Mouse (Mus musculus) thymus, adult 2 months (tissue): ENCODE measurements around the gene Cyp20a1. TPM values are rescaled to one million over a fixed set of nuclear protein-coding genes. Genes with fewer than 3 reads are reported as not detected.

Experiments used
- DNase-seq: peaks from one replicate; pipeline ENCODE4 v3.0.0; 2021
- H3K27ac ChIP-seq: fragments of 200-500 bp; 2 replicates; pipeline ENCODE4 v1.5.1; 2012; ENCODE audit warnings: low read length, control low read depth; ENCODE audit not compliant: control insufficient read depth, insufficient read depth
- H3K27me3 ChIP-seq: fragments of 200-500 bp; 2 replicates; pipeline ENCODE4 v1.6.1; 2012; ENCODE audit warnings: mild to moderate bottlenecking, low read length, moderate library complexity, mixed read lengths; ENCODE audit not compliant: control insufficient read depth, insufficient read depth
- H3K36me3 ChIP-seq: fragments of 200-500 bp; 2 replicates; pipeline ENCODE4 v1.6.1; 2012; ENCODE audit warnings: mild to moderate bottlenecking, low read length, moderate library complexity; ENCODE audit not compliant: control insufficient read depth, insufficient read depth
- H3K4me1 ChIP-seq: fragments of 200-500 bp; replicated peaks from 2 replicates; pipeline ENCODE4 v1.6.1; 2012; ENCODE audit warnings: low read length; ENCODE audit not compliant: control insufficient read depth, insufficient read depth
- H3K4me3 ChIP-seq: fragments of 200-500 bp; 2 replicates; pipeline ENCODE4 v1.5.1; 2012; ENCODE audit warnings: mild to moderate bottlenecking, low read length, control low read depth, moderate library complexity; ENCODE audit not compliant: control insufficient read depth, insufficient read depth
- CTCF ChIP-seq: fragments of 200-500 bp; IDR thresholded peaks from 2 replicates; pipeline ENCODE4 v1.5.1; 2012; ENCODE audit warnings: mild to moderate bottlenecking, control low read depth, low read length, moderate library complexity, borderline replicate concordance; ENCODE audit not compliant: control insufficient read depth, poor library complexity, insufficient read depth; ENCODE audit errors: extremely low read depth
- POLR2A ChIP-seq: fragments of 200-500 bp; IDR thresholded peaks from 2 replicates; pipeline ENCODE4 v1.6.1; 2012; ENCODE audit warnings: mild to moderate bottlenecking, low read length, control low read depth, moderate library complexity; ENCODE audit not compliant: control insufficient read depth, poor library complexity, insufficient read depth; ENCODE audit errors: extremely low read depth
- WGBS: fragments of 180-500 bp; shearing (Covaris S2); methylation state at CpG from one replicate; pipeline ENCODE4 v1.1.7; 2018; 5-methylcytosine and 5-hydroxymethylcytosine counted together
- polyA plus RNA-seq: library from polyadenylated mRNA; depleted of rRNA; stranded (reverse); fragments of >200 nt; gene quantifications from 2 replicates; pipeline ENCODE4 v1.2.3, GENCODE M21; 2012; rRNA removed

Cyp20a1 gene
- polyA plus RNA-seq, 1 experiment: 2.4 TPM

- no peak overlapping the region for H3K27ac ChIP-seq
- no peak for DNase-seq
- no peak overlapping the region for H3K4me3 ChIP-seq
- 85% methylated on average over 1 of the region's 1 CpGs for WGBS
- no peaks in the 10 kb centered on the region for H3K36me3 ChIP-seq
- H3K27me3 ChIP-seq: no peaks in the 10 kb centered on the region
- TF ChIP-seq POLR2A: no peak
- TF ChIP-seq CTCF: no peak
- H3K4me1 ChIP-seq: no peaks in the 10 kb centered on the region
Observed at GRCm38 (mm10) chr1:60432497-60432896, 89.4 kb downstream of the Cyp20a1 start.

Other genes with a start within 250 kb of the Cyp20a1 start
- gene Carf, start 245.1 kb upstream of the Cyp20a1 start, polyA plus RNA-seq: 4.7 and 4.8 TPM in 2 replicates
- gene Wdr12, start 244.7 kb upstream of the Cyp20a1 start, polyA plus RNA-seq: 21.9 and 24.2 TPM in 2 replicates
- 1.3 and 1.7 TPM in 2 replicates for gene Nbeal1, start 162.7 kb upstream of the Cyp20a1 start, polyA plus RNA-seq
- gene Abi2, start 66.3 kb downstream of the Cyp20a1 start, polyA plus RNA-seq: 4.5 and 6.0 TPM in 2 replicates
- gene Raph1, start 223.8 kb downstream of the Cyp20a1 start, polyA plus RNA-seq: 5.7 and 7.1 TPM in 2 replicates